Mouse (Mus musculus) intestine, embryonic 15.5 days (tissue): ENCODE data around the gene Sprr2a2. TPM values are rescaled to one million over a fixed set of nuclear protein-coding genes. Genes with fewer than 3 reads are reported as not detected.
A peak's percentile ranks its signal among the peaks of the same experiment; 100 is the strongest.
"Not testable (repeated sequence)": the region's sequence is repeated elsewhere in the genome, so short reads cannot be mapped to it uniquely, and the experiment has no call there.

Experiments
- ATAC-seq: fragments of 200-750 bp; cut with Nextera tagmentation; 2 replicates; pipeline ENCODE4 v1.8.0; 2017; ENCODE audit warnings: moderate TSS enrichment, moderate library complexity
- H3K27ac ChIP-seq: fragments of 300-500 bp; sonication (generic); 2 replicates; pipeline ENCODE4 v1.5.1; 2015; ENCODE audit warnings: mild to moderate bottlenecking, inconsistent platforms
- H3K27me3 ChIP-seq: fragments of 300-500 bp; sonication (generic); replicated peaks from 2 replicates; pipeline ENCODE4 v1.6.1; 2015; ENCODE audit warnings: inconsistent platforms
- H3K36me3 ChIP-seq: fragments of 300-500 bp; sonication (generic); 2 replicates; pipeline ENCODE4 v1.6.1; 2015; ENCODE audit warnings: inconsistent platforms
- H3K4me1 ChIP-seq: fragments of 300-500 bp; sonication (generic); replicated peaks from 2 replicates; pipeline ENCODE4 v1.6.1; 2015; ENCODE audit warnings: inconsistent platforms
- H3K4me2 ChIP-seq: fragments of 300-500 bp; sonication (generic); replicated peaks from 2 replicates; pipeline ENCODE4 v1.6.1; 2015; ENCODE audit warnings: mild to moderate bottlenecking, inconsistent platforms
- H3K4me3 ChIP-seq: fragments of 300-500 bp; sonication (generic); replicated peaks from 2 replicates; pipeline ENCODE4 v1.5.1; 2015; ENCODE audit warnings: inconsistent platforms
- H3K9ac ChIP-seq: fragments of 300-500 bp; sonication (generic); 2 replicates; pipeline ENCODE4 v1.6.1; 2015; ENCODE audit warnings: inconsistent platforms
- H3K9me3 ChIP-seq: fragments of 300-500 bp; sonication (generic); 2 replicates; pipeline ENCODE4 v1.6.1; 2016; ENCODE audit warnings: inconsistent platforms
- WGBS: fragments of 180-500 bp; shearing (Covaris S2); methylation state at CpG from one replicate; pipeline ENCODE4 v1.1.7; 2015; 5-methylcytosine and 5-hydroxymethylcytosine counted together
- polyA plus RNA-seq: library from polyadenylated mRNA; unstranded; fragments of >200 nt; fragmentation: Nextera tagmentation; extraction: Ambion mirVana; gene quantifications from 2 replicates; pipeline ENCODE4 v1.2.1, GENCODE M21; 2015

Gene Sprr2a2
- polyA plus RNA-seq, result 82.8 and 107 TPM in 2 replicates

- ATAC-seq, result peak; percentile 62
- not testable (repeated sequence) for H3K4me2 ChIP-seq, H3K4me3 ChIP-seq, H3K27me3 ChIP-seq, H3K4me1 ChIP-seq, H3K27ac ChIP-seq, H3K9ac ChIP-seq, H3K36me3 ChIP-seq, H3K9me3 ChIP-seq
- no CpG with 5 or more reads among the region's 2 CpGs for WGBS
Measured at GRCm38 (mm10) chr3:92215569-92215968, at the start of gene Sprr2a2, which contains the start of gene Sprr2a1. Sprr2a2 (plus strand) TSS chr3:92215920. Sprr2a1 (plus strand) TSS chr3:92215799.

GRCm38 (mm10) chr3:92169847-92170246 lies 45.9 kb upstream of the Sprr2a2 start:
- Histone ChIP-seq H3K27ac (no peak overlapping the region), H3K4me3 (no peak overlapping the region), H3K4me1 (no peaks in the 10 kb centered on the region), H3K9me3 (no peaks in the 10 kb centered on the region), H3K27me3 (no peaks in the 10 kb centered on the region), H3K9ac (no peak overlapping the region), H3K4me2 (no peak overlapping the region), H3K36me3 (no peaks in the 10 kb centered on the region)
- WGBS, result 72% methylated on average over 3 of the region's 3 CpGs
- no peak for ATAC-seq

GRCm38 (mm10) chr3:92176880-92177279 lies 38.8 kb upstream of the Sprr2a2 start:
- 64% methylated on average over 1 of the region's 1 CpGs for WGBS
- Histone ChIP-seq H3K9me3 (no peaks in the 10 kb centered on the region), H3K4me2 (no peak overlapping the region), H3K27me3 (no peaks in the 10 kb centered on the region), H3K27ac (no peak overlapping the region), H3K9ac (no peak overlapping the region), H3K4me1 (no peaks in the 10 kb centered on the region), H3K36me3 (no peaks in the 10 kb centered on the region), H3K4me3 (no peak overlapping the region)
- no peak for ATAC-seq

- ATAC-seq, result no peak
- WGBS, result 85% methylated on average over 6 of the region's 6 CpGs
- Histone ChIP-seq H3K4me2 (no peak overlapping the region), H3K4me3 (no peak overlapping the region), H3K36me3 (no peaks in the 10 kb centered on the region), H3K9me3 (no peaks in the 10 kb centered on the region), H3K27me3 (no peaks in the 10 kb centered on the region), H3K27ac (no peak overlapping the region), H3K9ac (no peak overlapping the region), H3K4me1 (no peaks in the 10 kb centered on the region)
Measured at GRCm38 (mm10) chr3:92195512-92196200, 20.1 kb upstream of the Sprr2a2 start.

- H3K4me3 ChIP-seq, H3K27me3 ChIP-seq, H3K4me1 ChIP-seq, H3K27ac ChIP-seq, H3K4me2 ChIP-seq, H3K9me3 ChIP-seq, H3K9ac ChIP-seq, H3K36me3 ChIP-seq: not testable (repeated sequence)
- no CpG with 5 or more reads among the region's 16 CpGs for WGBS
- ATAC-seq, result peak; percentile 94
Measured at GRCm38 (mm10) chr3:92211133-92211925, 4.4 kb upstream of the Sprr2a2 start.

- not testable (repeated sequence) for H3K9ac ChIP-seq, H3K27ac ChIP-seq, H3K9me3 ChIP-seq, H3K27me3 ChIP-seq, H3K36me3 ChIP-seq, H3K4me3 ChIP-seq, H3K4me2 ChIP-seq, H3K4me1 ChIP-seq
- no CpG with 5 or more reads among the region's 1 CpGs for WGBS
- ATAC-seq, result peak; percentile 8
Measured at GRCm38 (mm10) chr3:92212059-92212458, 3.7 kb upstream of the Sprr2a2 start.

- H3K4me2 ChIP-seq, H3K4me3 ChIP-seq, H3K27me3 ChIP-seq, H3K27ac ChIP-seq, H3K9me3 ChIP-seq, H3K4me1 ChIP-seq, H3K36me3 ChIP-seq, ATAC-seq, H3K9ac ChIP-seq: not testable (repeated sequence)
Measured at GRCm38 (mm10) chr3:92213651-92214050, 2.1 kb upstream of the Sprr2a2 start.

- H3K4me3 ChIP-seq, H3K4me2 ChIP-seq, H3K27me3 ChIP-seq, H3K27ac ChIP-seq, ATAC-seq, H3K4me1 ChIP-seq, H3K9ac ChIP-seq, H3K36me3 ChIP-seq, H3K9me3 ChIP-seq: not testable (repeated sequence)
- WGBS, result no CpG with 5 or more reads among the region's 8 CpGs
Measured at GRCm38 (mm10) chr3:92219031-92219430, 3.3 kb downstream of the Sprr2a2 start.

GRCm38 (mm10) chr3:92223708-92224107 lies 8.0 kb downstream of the Sprr2a2 start:
- not testable (repeated sequence) for H3K36me3 ChIP-seq, H3K9me3 ChIP-seq, H3K4me3 ChIP-seq, H3K4me1 ChIP-seq, H3K27ac ChIP-seq, H3K9ac ChIP-seq, H3K4me2 ChIP-seq, H3K27me3 ChIP-seq
- peak; percentile 42; the same call in 1 of the 2 replicates for ATAC-seq

- WGBS, result 79% methylated on average over 3 of the region's 3 CpGs
- ATAC-seq, H3K4me2 ChIP-seq, H3K9me3 ChIP-seq, H3K9ac ChIP-seq, H3K4me1 ChIP-seq, H3K4me3 ChIP-seq, H3K36me3 ChIP-seq, H3K27me3 ChIP-seq, H3K27ac ChIP-seq: not testable (repeated sequence)
Measured at GRCm38 (mm10) chr3:92227410-92227809, 11.7 kb downstream of the Sprr2a2 start.

GRCm38 (mm10) chr3:92236463-92237189 lies 20.9 kb downstream of the Sprr2a2 start:
- not testable (repeated sequence) for H3K9ac ChIP-seq, H3K4me2 ChIP-seq, H3K27ac ChIP-seq, H3K4me3 ChIP-seq, H3K36me3 ChIP-seq, H3K9me3 ChIP-seq, H3K27me3 ChIP-seq, H3K4me1 ChIP-seq
- WGBS, result no CpG with 5 or more reads among the region's 5 CpGs
- peak; percentile 78 for ATAC-seq

- not testable (repeated sequence) for H3K4me1 ChIP-seq, H3K9ac ChIP-seq, H3K27ac ChIP-seq, H3K4me2 ChIP-seq, H3K27me3 ChIP-seq, H3K4me3 ChIP-seq, H3K9me3 ChIP-seq, ATAC-seq, H3K36me3 ChIP-seq
Measured at GRCm38 (mm10) chr3:92238736-92239135, 23.0 kb downstream of the Sprr2a2 start.
